In the genomic region with DNA sequence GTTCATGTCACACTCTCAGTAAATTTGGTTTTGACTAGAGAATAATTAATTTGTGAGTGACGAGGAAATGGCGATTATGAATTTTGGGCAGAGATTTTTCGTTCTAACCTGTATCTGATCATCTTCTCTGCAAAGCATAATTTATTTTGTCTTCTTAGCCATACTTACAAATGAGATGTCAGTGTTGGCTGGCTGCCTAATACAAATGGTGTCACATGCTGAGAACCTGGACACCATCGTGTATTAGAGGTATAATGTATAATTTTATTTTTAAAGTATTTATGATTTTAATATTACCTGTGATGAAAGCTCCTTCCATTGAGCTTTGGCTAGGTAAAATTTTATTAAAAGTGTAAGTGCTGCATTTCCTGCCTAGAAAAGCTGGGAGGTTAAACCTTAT, we compare ENCODE assay signal across 27 mouse cellular contexts.
A peak's percentile ranks its signal among the peaks of the same experiment; 100 is the strongest.
DNase-seq lines count a peak whose midpoint lies in the region; ATAC-seq and TF ChIP-seq lines count a peak whose summit lies in the region.
"Had no signal": no experiment of that assay in that cellular context is flagged by ENCODE, and none has a peak within 500 bp of the region (broad histone marks: within the 10 kb centered on the region; RNA-seq: fewer than 3 reads in every experiment).

No protein-coding gene starts in this region.

- no peaks in the 10 kb centered on the region for H3K9me3 ChIP-seq in hindbrain, postnatal 0 days (ENCODE audit: low read length)
- H3K9me3 ChIP-seq in hindbrain, embryonic 12.5 days (replicated peaks), result no peaks in the 10 kb centered on the region
- H3K9me3 ChIP-seq in midbrain, postnatal 0 days (ENCODE audit: low read length), result no peaks in the 10 kb centered on the region
- no peaks in the 10 kb centered on the region for H3K9me3 ChIP-seq in midbrain, embryonic 11.5 days (ENCODE audit: control insufficient read depth, low read length)
- H3K9me3 ChIP-seq: embryonic facial prominence, embryonic 13.5 days; embryonic facial prominence, embryonic 15.5 days; forebrain, embryonic 10.5 days; forebrain, embryonic 12.5 days had no signal

- no peak for ATAC-seq in hindbrain, postnatal 0 days
- ATAC-seq in hindbrain, embryonic 12.5 days (ENCODE audit: low FRiP score), result no peak
- no peak for ATAC-seq in midbrain, postnatal 0 days (ENCODE audit: low FRiP score)
- no peak for ATAC-seq in midbrain, embryonic 11.5 days (ENCODE audit: low FRiP score)
- ATAC-seq: activated CD4-positive, CD25-positive, alpha-beta regulatory T cell, adult 4 months; CD4-positive, CD25-positive, alpha-beta regulatory T cell, adult 4 months; forebrain, embryonic 14.5 days; forebrain, embryonic 16.5 days; Patski had no signal

- no peaks in the 10 kb centered on the region for H3K27me3 ChIP-seq in hindbrain, postnatal 0 days (ENCODE audit: insufficient read depth, low read length)
- H3K27me3 ChIP-seq in hindbrain, embryonic 12.5 days, result no peaks in the 10 kb centered on the region
- H3K27me3 ChIP-seq in midbrain, postnatal 0 days (ENCODE audit: insufficient read depth, low read length), result no peaks in the 10 kb centered on the region
- H3K27me3 ChIP-seq in midbrain, embryonic 11.5 days (ENCODE audit: control insufficient read depth, insufficient read depth, low read length), result no peaks in the 10 kb centered on the region
- H3K27me3 ChIP-seq: CH12.LX; embryonic facial prominence, embryonic 13.5 days; embryonic facial prominence, embryonic 15.5 days; forebrain, embryonic 12.5 days; Patski had no signal

- DNase-seq in cerebellum, postnatal 10 days, result peak; percentile 64
- DNase-seq in cerebellum, adult 11-12 months, result no peak
- peak; percentile 28 for DNase-seq in hindbrain, postnatal 0 days (ENCODE audit: low spot score)
- DNase-seq in midbrain, postnatal 0 days (ENCODE audit: low spot score), result peak; percentile 10
- no peak for DNase-seq in midbrain, embryonic 11.5 days (ENCODE audit: low spot score, missing footprints)
- DNase-seq: adrenal gland, adult 8-10 months; adrenal gland, postnatal 14 days; adrenal gland, postnatal 36 days; B cell, adult 2 months; cerebellum, adult 11 months; cerebellum, adult 2 months; cerebellum, adult 9-10 months; cerebellum, postnatal 36 days; embryo, embryonic 11 days had no signal

- H3K27ac ChIP-seq in hindbrain, postnatal 0 days, result no peak overlapping the region
- H3K27ac ChIP-seq in hindbrain, embryonic 12.5 days, result no peak overlapping the region
- H3K27ac ChIP-seq in midbrain, postnatal 0 days (ENCODE audit: low read depth, low read length), result no peak overlapping the region
- no peak overlapping the region for H3K27ac ChIP-seq in midbrain, embryonic 11.5 days (ENCODE audit: low read depth, low read length)
- H3K27ac ChIP-seq: embryonic facial prominence, embryonic 13.5 days; embryonic facial prominence, embryonic 15.5 days; forebrain, embryonic 10.5 days; forebrain, embryonic 12.5 days had no signal

- no peaks in the 10 kb centered on the region for H3K4me1 ChIP-seq in hindbrain, postnatal 0 days (ENCODE audit: insufficient read depth, low read length)
- no peaks in the 10 kb centered on the region for H3K4me1 ChIP-seq in hindbrain, embryonic 12.5 days
- H3K4me1 ChIP-seq in midbrain, postnatal 0 days (ENCODE audit: insufficient read depth, low read length), result no peaks in the 10 kb centered on the region
- H3K4me1 ChIP-seq in midbrain, embryonic 11.5 days (ENCODE audit: control insufficient read depth, insufficient read depth, low read length), result no peaks in the 10 kb centered on the region
- H3K4me1 ChIP-seq: embryonic facial prominence, embryonic 13.5 days; embryonic facial prominence, embryonic 15.5 days; forebrain, embryonic 10.5 days; forebrain, embryonic 12.5 days had no signal

- no peak for TF ChIP-seq CTCF in hindbrain, postnatal 0 days (IDR thresholded peaks at IDR 0.05; ENCODE audit: low read depth)
- TF ChIP-seq CTCF in midbrain, postnatal 0 days (IDR thresholded peaks at IDR 0.05), result no peak

- no peak overlapping the region for H3K4me3 ChIP-seq in hindbrain, postnatal 0 days (ENCODE audit: low read length)
- no peak overlapping the region for H3K4me3 ChIP-seq in hindbrain, embryonic 12.5 days
- no peak overlapping the region for H3K4me3 ChIP-seq in midbrain, postnatal 0 days (ENCODE audit: low read depth, low read length)
- no peak overlapping the region for H3K4me3 ChIP-seq in midbrain, embryonic 11.5 days (ENCODE audit: low read depth, low read length)
- H3K4me3 ChIP-seq: embryonic facial prominence, embryonic 13.5 days; embryonic facial prominence, embryonic 15.5 days; erythroblast, embryonic 14.5 days; forebrain, embryonic 10.5 days; forebrain, embryonic 12.5 days had no signal

- WGBS in hindbrain, postnatal 0 days, result 70% methylated on average over 4 of the region's 4 CpGs
- WGBS in hindbrain, embryonic 12.5 days, result 94% methylated on average over 4 of the region's 4 CpGs
- 89% methylated on average over 4 of the region's 4 CpGs for WGBS in midbrain, postnatal 0 days
- 95% methylated on average over 4 of the region's 4 CpGs for WGBS in midbrain, embryonic 11.5 days

- no peak overlapping the region for H3K4me2 ChIP-seq in hindbrain, postnatal 0 days (ENCODE audit: low read depth, low read length)
- H3K4me2 ChIP-seq in hindbrain, embryonic 12.5 days (replicated peaks), result no peak overlapping the region
- no peak overlapping the region for H3K4me2 ChIP-seq in midbrain, postnatal 0 days (ENCODE audit: low read depth, low read length, poor library complexity, severe bottlenecking)
- no peak overlapping the region for H3K4me2 ChIP-seq in midbrain, embryonic 11.5 days
- H3K4me2 ChIP-seq: embryonic facial prominence, embryonic 13.5 days; embryonic facial prominence, embryonic 15.5 days; forebrain, embryonic 12.5 days had no signal

- no peaks in the 10 kb centered on the region for H3K36me3 ChIP-seq in hindbrain, postnatal 0 days (ENCODE audit: insufficient read depth, low read length)
- H3K36me3 ChIP-seq in hindbrain, embryonic 12.5 days, result no peaks in the 10 kb centered on the region
- no peaks in the 10 kb centered on the region for H3K36me3 ChIP-seq in midbrain, postnatal 0 days (ENCODE audit: insufficient read depth, low read length)
- no peaks in the 10 kb centered on the region for H3K36me3 ChIP-seq in midbrain, embryonic 11.5 days (ENCODE audit: control insufficient read depth, insufficient read depth, low read length)
- H3K36me3 ChIP-seq: embryonic facial prominence, embryonic 13.5 days; embryonic facial prominence, embryonic 15.5 days; forebrain, embryonic 10.5 days; forebrain, embryonic 12.5 days; G1E had no signal

- no peak overlapping the region for H3K9ac ChIP-seq in hindbrain, postnatal 0 days (replicated peaks; ENCODE audit: low read length)
- no peak overlapping the region for H3K9ac ChIP-seq in hindbrain, embryonic 12.5 days
- H3K9ac ChIP-seq in midbrain, postnatal 0 days (replicated peaks; ENCODE audit: low read length, poor library complexity, severe bottlenecking), result no peak overlapping the region
- no peak overlapping the region for H3K9ac ChIP-seq in midbrain, embryonic 11.5 days (ENCODE audit: low read length)
- H3K9ac ChIP-seq: embryonic facial prominence, embryonic 13.5 days; embryonic facial prominence, embryonic 15.5 days; forebrain, embryonic 12.5 days had no signal

Comparison
In these comparisons a context has a peak if more than half of its experiments do, and no peak if none do; other contexts are left out.
1. DNase-seq: peak in cerebellum, postnatal 10 days (2 of 2), hindbrain, postnatal 0 days (single experiment) and midbrain, postnatal 0 days (single experiment); none in cerebellum, adult 11-12 months (single experiment) and midbrain, embryonic 11.5 days (single experiment).